Mouse (Mus musculus) adrenal gland, postnatal 36 days (tissue): ENCODE data around the gene Klrd1. TPM values are rescaled to one million over a fixed set of nuclear protein-coding genes. Genes with fewer than 3 reads are reported as not detected.
"Not testable (repeated sequence)": the region's sequence is repeated elsewhere in the genome, so short reads cannot be mapped to it uniquely, and the experiment has no call there.

Experiments
- DNase-seq, 2 experiments: peaks; one replicate each; pipeline ENCODE4 v3.0.0; 2021; ENCODE audit warnings: mixed read lengths in 1 of 2
- long read RNA-seq, 2 experiments: library from polyadenylated mRNA; stranded (forward); transcript quantifications; one replicate each; pipeline ENCODE4 v2.0.0; 2021; ENCODE audit warnings: borderline sequencing depth in 2 of 2
- total RNA-seq, 2 experiments: library from RNA; stranded (reverse); gene quantifications; 2 replicates each; pipeline ENCODE4 v1.2.3; 2021

Klrd1 gene
- total RNA-seq: not detected
- long read RNA-seq, experiment 1: 0 reads
- long read RNA-seq, experiment 2: 0 reads

GRCm38 (mm10) chr6:129591508-129591907, at the start of gene Klrd1:
TSS of gene Klrd1 (plus strand) at chr6:129591782.
- no peak for DNase-seq

- DNase-seq: no peak
Measured at GRCm38 (mm10) chr6:129541931-129542330, 49.7 kb upstream of the Klrd1 start.

GRCm38 (mm10) chr6:129542540-129542939, 49.0 kb upstream of the Klrd1 start:
- DNase-seq: no peak

GRCm38 (mm10) chr6:129543709-129544606, 47.6 kb upstream of the Klrd1 start:
- DNase-seq: peak; percentile 66 to 76

GRCm38 (mm10) chr6:129547277-129547676, 44.3 kb upstream of the Klrd1 start:
- DNase-seq: no peak

GRCm38 (mm10) chr6:129548009-129548408, 43.6 kb upstream of the Klrd1 start:
- DNase-seq: no peak

- no peak for DNase-seq
Measured at GRCm38 (mm10) chr6:129557298-129558023, 34.1 kb upstream of the Klrd1 start.

GRCm38 (mm10) chr6:129558946-129559640, 32.5 kb upstream of the Klrd1 start:
- DNase-seq: peak; percentile 76

GRCm38 (mm10) chr6:129559641-129560027, 31.9 kb upstream of the Klrd1 start:
- DNase-seq: no peak

GRCm38 (mm10) chr6:129565257-129565656, 26.3 kb upstream of the Klrd1 start:
- DNase-seq: no peak

- DNase-seq: no peak
Measured at GRCm38 (mm10) chr6:129575315-129575714, 16.3 kb upstream of the Klrd1 start.

- DNase-seq: no peak
Measured at GRCm38 (mm10) chr6:129577605-129578004, 14.0 kb upstream of the Klrd1 start, which contains the start of gene Klre1. TSS of gene Klre1 (plus strand) at chr6:129577905.

GRCm38 (mm10) chr6:129581274-129581673, 10.3 kb upstream of the Klrd1 start:
- DNase-seq: peak in 1 of 2 experiments; percentile 15

GRCm38 (mm10) chr6:129581896-129582295, 9.7 kb upstream of the Klrd1 start:
- DNase-seq: no peak

GRCm38 (mm10) chr6:129583014-129583413, 8.6 kb upstream of the Klrd1 start:
- no peak for DNase-seq

- no peak for DNase-seq
Measured at GRCm38 (mm10) chr6:129608372-129608771, 16.8 kb downstream of the Klrd1 start.

- no peak for DNase-seq
Measured at GRCm38 (mm10) chr6:129623735-129624134, 32.2 kb downstream of the Klrd1 start, which contains the start of gene Klrk1. TSS of gene Klrk1 (minus strand) at chr6:129623864.

GRCm38 (mm10) chr6:129631046-129631445, 39.5 kb downstream of the Klrd1 start:
- DNase-seq: not testable (repeated sequence)

GRCm38 (mm10) chr6:129643237-129643636, 51.7 kb downstream of the Klrd1 start, which contains the start of gene Klrc3:
TSS of gene Klrc3 (minus strand) at chr6:129643337.
- DNase-seq: not testable (repeated sequence)

- DNase-seq: not testable (repeated sequence)
Measured at GRCm38 (mm10) chr6:129644054-129644453, 52.5 kb downstream of the Klrd1 start.
